Mouse (Mus musculus) brown adipose tissue, adult 24 weeks (tissue): Measurements from ENCODE around the gene Pet2. TPM values are rescaled to one million over a fixed set of nuclear protein-coding genes. Genes with fewer than 3 reads are reported as not detected.

Source experiments
- H3K27ac ChIP-seq: fragments of 200-500 bp; replicated peaks from 2 replicates; pipeline ENCODE4 v1.5.1; 2012; ENCODE audit warnings: low read depth, mild to moderate bottlenecking, low read length
- H3K4me1 ChIP-seq: fragments of 200-500 bp; 2 replicates; pipeline ENCODE4 v1.6.1; 2012; ENCODE audit warnings: low read length, mixed read lengths; ENCODE audit not compliant: control insufficient read depth, insufficient read depth, insufficient read length
- H3K4me3 ChIP-seq: fragments of 200-500 bp; 2 replicates; pipeline ENCODE4 v1.5.1; 2012; ENCODE audit warnings: low read depth, mild to moderate bottlenecking, low read length, moderate library complexity; ENCODE audit not compliant: insufficient read depth
- polyA plus RNA-seq: library from polyadenylated mRNA; stranded (reverse); fragments of >200 nt; gene quantifications from 2 replicates; pipeline ENCODE4 v1.2.4, GENCODE M21; 2012; ENCODE audit not compliant: missing spikeins, insufficient read depth, insufficient read length

Pet2 gene
- not detected in 2 replicates for polyA plus RNA-seq

DNA sequence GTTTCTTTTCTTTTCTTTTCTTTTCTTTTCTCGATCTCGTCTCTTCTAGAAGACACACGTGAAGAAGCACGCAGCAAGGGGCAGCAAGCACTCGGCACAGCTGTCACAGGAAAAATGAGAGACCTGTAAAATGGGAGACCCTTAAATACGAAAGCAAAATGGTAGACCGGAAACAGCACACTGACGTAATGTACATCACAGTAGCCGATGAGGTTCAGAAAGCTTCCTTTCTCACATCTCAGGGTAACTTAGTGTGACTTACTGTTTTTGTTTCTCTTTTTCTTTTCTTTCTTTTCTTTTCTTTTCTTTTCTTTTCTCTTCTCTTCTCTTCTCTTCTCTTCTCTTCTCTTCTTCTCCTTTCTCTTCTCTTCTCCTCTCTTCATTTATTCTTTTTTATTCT lies at the start of gene Pet2:
Pet2 (minus strand) TSS at position 101 of the 400 bp plus-strand sequence.
- no peaks in the 10 kb centered on the region for H3K4me1 ChIP-seq
- H3K4me3 ChIP-seq = no peak within 1 kb of the TSS

More for the DNA sequence above, at the start of gene Pet2:
- no peak within 1 kb of the TSS for H3K27ac ChIP-seq
